Mouse (Mus musculus) left cerebral cortex, postnatal 10 days (tissue): ENCODE results near the gene Clic1. TPM values are rescaled to one million over a fixed set of nuclear protein-coding genes. Genes with fewer than 3 reads are reported as not detected.
"Not testable (repeated sequence)": the region's sequence is repeated elsewhere in the genome, so short reads cannot be mapped to it uniquely, and the experiment has no call there.

Source experiments
- DNase-seq, 2 experiments: peaks; one replicate each; pipeline ENCODE4 v3.0.0; 2021 to 2022; ENCODE audit warnings: low spot score in 2 of 2, mixed read lengths in 1 of 2; ENCODE audit errors: extremely low spot score in 1 of 2
- intact Hi-C: fragments of 180-260 bp; cut with DNase I; formaldehyde crosslinking; loops from one replicate; pipeline ENCODE4 v1.15.1; 2025
- total RNA-seq, 2 experiments: library from RNA; stranded (reverse); gene quantifications; 2 replicates each; pipeline ENCODE4 v1.2.3; 2021

The Clic1 gene
- total RNA-seq: 10 to 100 TPM; 14.3 to 15.8 TPM

DNA sequence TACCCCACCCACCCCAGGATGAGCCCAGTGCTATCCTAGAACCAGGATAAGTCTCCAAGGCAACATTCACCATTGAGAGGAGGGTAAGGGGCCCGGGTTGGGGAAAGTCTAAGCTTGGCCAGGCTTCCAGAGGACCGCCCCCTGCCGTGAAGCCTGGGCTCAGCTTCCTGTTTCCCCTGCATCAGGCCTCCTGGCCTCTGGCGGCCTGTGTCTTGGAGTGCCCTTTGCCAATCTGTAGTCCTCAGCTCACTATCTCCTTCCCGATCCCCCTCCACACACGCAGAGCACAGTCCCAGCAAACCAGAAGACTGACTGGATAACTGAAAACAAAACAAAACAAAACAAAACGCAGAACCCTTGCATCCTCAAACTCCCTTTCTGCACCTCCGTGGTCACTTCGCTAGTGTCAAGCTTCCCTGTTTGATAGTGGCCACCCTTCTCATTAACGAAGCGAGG, at the start of gene Clic1:
Gene Clic1, plus strand, starts transcription at position 406 of the 456 bp plus-strand sequence.
- intact Hi-C loops: no loop called here
- DNase-seq: peak in 1 of 2 experiments; percentile 83

DNA sequence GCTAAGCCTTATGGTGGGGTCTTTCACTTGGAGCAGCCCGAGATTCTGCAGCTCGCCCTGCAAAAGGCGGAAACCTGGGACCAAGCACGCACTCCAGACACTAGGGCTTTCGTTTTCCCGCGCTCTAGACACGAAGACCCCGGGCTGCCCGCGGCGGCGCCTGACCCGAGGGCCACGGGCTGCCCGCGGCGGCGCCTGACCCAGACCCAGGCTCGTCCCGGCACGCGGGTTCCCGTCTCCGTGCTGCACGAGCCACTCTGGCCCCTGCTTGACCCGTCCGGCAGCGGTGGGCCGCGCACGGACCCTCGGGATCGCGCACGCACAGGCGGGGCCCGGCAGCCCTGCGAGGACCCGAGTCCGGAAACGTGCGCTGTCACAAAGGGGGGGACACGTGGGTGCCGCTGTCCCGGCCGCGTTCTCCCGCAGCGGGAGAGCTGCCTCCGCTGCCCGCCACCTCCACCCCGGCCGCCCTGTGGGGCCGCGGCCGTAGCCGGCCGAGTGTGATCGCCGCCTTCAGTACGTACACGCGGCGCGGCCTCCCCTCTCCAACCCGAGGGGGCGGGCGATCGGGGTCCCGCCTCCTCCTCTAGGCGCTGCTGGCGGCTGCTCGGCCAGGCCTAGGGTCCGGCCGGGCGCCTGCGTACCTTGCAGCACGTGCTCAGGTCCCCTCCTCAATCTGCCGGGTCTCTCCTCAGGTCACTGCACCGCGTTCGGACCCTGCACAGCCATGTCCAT, 48.9 kb upstream of the Clic1 start, which contains the start of gene Vars:
Gene Vars, plus strand, starts transcription at position 271 of the 735 bp plus-strand sequence.
- intact Hi-C loops: no loop called here
- peak; percentile 64 to 92 for DNase-seq

DNA sequence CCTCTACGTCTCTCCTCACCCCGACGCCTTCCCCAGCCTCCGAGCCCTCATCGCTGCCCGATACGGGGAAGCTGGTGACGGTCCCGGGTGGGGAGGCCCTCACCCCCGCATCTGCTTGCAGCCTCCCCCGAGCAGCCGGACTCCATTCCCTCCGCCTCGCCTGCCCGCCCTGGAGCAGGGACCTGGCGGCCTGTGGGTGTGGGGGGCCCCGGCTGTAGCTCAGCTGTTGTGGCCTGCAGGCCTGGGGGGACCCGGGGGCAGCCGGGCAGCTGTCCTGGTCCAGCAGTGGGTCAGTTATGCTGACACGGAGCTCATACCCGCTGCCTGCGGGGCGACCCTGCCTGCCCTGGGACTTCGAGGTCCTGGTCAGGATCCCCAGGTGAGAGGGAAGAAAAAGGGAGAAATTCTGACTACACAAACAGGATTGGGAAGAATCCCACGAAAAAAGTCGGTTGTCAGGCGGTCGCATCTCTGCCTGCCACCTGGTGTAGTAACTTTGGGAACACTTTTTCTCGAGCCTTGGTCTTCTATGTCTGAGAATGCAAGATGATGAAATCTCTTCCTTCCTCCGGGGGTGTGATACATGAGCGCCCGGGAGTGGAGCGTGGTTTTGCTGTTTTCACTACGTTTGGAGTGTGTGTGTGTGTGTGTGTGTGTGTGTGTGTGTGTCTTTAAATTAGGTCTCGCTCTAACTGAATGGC, 48.2 kb upstream of the Clic1 start:
- intact Hi-C loops: no loop called here
- DNase-seq: peak in 1 of 2 experiments; percentile 59

DNA sequence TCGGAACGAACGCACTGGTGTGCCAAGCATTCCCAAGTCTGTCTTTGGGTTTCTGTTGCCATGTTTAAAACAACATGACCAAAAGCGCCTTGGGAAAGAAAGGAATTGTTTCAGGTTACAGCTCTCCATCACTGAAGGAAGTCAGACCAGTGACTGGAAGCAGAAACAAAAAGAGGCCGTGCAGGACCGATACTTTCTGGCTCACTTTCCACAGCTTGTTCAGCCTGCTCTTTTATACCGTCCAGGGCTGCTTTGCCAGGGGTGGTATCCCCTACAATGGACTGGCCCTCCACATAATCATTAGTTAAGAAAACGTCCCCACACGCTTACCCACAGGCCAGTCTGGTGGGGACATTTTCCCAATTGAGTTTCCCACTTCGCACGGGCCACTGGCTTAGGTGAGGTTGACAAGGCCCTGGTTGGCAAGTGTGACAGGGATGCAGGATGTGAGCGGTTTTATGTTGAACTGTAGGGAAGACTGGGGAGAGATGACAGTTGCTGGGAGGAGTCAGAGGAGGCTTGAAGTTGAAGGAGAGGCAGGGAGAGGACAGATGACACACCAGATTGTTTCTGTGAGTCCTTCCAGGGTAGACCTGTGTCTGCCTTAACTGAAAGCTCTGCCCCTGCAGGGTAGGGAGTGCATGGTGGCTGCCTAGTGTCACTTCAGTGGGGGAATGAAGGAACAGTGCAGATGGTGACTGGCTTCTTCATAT, 47.5 kb upstream of the Clic1 start:
- peak in 1 of 2 experiments; percentile 15 for DNase-seq
- intact Hi-C loops: no loop called here

DNA sequence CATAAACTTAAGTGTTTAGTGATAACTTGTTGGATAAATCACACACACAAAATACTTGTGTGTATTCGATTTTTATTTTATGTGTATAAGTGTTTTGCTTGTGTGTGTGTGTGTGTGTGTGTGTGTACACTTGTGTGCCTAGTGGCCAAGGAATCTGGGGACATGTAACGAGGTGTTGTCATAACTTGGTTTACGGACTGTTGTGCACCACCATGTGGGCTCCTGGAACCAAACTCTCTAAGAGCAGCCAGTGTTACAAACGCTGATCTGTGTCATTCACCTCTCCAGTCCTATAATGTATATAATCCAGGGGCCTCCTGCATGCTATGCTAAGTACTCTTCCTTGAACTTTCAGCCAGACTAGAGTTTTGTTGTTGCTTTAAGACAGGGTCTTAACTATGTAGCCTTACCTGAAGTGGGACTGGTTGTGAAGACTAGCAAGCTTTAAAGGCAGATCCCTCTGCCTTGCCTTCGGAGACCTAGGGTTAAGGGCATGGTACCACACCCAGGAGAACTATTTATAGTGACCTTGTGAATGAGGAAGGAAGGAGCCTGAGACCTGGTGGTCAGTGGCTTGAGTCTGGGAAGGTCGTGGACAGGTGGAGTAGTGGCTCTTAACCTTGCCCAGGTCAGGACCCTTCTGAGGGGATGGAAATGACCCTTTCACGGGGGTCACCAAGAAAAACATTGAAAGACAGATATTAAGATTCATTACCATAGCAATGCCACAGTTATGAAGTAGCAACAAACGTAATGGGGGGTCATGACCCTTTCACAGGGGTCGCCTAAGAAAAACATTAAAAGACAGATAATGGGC, 46.5 kb upstream of the Clic1 start:
- intact Hi-C loops: no loop called here
- DNase-seq: peak in 1 of 2 experiments; percentile 15

DNA sequence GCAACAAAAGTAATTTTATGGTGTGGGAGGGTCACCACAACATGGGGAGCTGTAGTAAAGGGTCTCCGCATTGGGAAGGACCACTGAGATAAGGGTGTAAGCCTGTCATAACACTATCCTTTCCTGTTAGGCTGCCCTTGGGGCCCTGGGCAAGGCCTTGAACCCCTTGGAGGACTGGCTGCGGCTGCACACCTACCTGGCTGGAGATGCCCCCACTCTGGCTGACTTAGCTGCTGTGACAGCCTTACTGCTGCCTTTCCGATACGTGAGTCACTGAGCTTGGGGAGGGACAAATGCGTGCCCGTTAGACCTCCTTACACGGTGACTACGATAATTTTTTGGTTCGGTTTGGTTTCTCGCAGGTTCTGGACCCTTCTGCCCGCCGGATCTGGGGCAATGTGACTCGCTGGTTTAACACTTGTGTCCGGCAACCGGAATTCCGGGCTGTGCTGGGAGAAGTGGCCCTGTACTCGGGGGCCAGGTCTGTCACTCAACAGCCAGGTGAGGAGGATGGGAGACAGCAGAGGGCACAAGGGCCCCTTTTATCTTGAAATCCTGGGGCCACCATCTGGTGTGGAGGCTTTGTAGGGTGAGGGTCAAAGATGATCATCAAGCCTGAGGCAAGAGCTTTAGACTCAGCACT, 45.6 kb upstream of the Clic1 start:
- intact Hi-C loops: no loop called here
- DNase-seq: peak in 1 of 2 experiments; percentile 28

DNA sequence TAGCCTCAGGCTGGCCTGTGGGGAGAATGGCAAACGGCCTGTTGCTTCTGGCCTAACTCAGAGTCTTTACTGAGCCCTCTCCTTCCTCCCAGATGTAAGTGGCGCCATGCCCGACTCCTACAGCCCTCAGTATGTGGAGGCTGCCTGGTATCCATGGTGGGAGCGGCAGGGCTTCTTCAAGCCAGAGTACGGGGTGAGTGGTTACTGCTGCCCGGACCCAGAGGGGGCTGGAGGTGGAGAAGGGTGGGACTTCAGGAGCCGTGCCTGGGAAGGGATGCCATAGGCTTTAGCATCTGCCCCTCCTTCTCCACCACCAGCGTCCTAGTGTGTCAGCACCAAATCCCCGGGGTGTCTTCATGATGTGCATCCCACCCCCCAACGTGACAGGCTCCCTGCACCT, 44.6 kb upstream of the Clic1 start:
- intact Hi-C loops: no loop called here
- DNase-seq: no peak

DNA sequence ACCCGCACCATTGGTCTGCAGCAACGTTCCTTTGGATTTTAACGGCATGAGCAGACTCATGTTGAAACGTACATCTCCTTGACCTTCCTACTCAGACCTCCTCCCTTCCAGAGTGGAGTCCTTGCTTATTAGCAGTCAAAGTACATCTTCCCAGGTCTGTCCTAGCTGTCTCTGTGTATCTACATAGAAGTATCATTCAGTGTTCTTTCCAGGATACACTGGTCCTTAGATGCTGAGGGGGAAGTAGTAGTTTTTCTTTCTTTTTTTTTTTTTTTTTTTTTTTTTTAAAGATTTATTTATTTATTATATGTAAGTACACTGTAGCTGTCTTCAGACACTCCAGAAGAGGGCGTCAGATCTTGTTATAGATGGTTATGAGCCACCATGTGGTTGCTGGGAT, 43.9 kb upstream of the Clic1 start:
- DNase-seq, intact Hi-C loops: not testable (repeated sequence)

DNA sequence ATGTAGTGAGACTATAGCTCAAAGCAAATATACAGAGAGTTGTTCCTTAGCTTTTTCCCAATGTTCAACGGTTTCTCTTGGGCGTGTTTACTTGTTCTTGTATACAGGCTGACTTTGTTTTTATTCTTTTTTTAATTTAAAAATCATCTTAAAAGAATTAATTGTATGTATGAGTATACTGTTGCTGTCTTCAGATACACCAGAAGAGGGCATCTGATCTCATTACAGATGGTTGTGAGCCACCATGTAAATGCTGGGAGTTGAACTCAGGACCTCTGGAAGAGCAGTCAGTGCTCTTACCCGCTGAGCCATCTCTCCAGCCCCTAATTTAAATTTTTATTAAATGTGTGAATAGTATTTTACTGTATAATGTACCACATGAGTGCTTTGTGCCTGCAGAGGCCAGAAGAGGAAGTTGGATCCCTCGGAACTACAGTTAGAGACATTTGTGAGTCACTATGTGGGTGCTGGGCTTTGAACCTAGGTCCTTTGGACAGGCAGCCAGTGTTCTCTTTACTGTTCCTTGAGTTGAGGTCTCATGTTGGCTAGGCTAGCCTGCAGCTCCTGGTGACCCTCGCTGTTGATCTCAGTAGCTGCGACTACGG, 42.3 kb upstream of the Clic1 start:
- DNase-seq: no peak
- intact Hi-C loops: no loop called here

DNA sequence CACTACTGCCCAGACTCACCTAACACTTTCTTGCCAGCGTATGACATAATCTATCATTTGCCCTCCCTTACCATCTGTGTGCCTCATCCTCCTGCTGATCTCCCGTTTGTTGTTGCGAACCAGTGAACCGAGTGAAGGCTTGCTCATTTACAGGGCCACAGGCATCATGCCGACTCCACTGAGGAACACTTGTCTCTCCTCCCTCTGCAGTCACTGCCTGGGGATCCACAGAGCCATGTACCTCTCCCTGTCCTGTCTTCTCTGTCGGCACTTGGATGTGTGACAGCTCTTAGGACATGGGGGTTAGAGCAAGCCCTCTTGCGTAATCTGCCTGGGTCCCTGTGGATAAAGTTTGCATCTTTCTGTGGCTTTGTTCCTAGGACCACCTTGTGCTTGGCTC, 40.2 kb upstream of the Clic1 start:
- DNase-seq: no peak
- intact Hi-C loops: no loop called here

DNA sequence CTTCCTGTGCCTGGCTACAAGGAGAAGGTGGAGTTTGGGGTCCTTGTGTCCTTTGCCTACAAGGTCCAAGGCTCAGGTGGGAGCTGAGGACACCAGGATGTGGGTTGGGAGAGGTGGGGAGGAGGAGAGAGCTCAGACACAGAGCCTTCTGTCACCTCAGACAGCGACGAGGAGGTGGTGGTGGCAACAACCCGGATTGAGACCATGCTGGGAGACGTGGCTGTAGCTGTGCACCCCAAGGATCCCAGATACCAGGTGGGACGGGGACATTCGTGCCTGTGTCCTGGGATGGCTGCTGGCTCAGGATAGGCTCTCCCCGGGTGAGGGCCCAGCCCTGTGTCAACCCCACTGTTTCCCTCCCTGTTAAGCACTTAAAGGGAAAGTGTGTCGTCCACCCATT, 38.3 kb upstream of the Clic1 start:
- intact Hi-C loops: no loop called here
- peak in 1 of 2 experiments; percentile 16 for DNase-seq

DNA sequence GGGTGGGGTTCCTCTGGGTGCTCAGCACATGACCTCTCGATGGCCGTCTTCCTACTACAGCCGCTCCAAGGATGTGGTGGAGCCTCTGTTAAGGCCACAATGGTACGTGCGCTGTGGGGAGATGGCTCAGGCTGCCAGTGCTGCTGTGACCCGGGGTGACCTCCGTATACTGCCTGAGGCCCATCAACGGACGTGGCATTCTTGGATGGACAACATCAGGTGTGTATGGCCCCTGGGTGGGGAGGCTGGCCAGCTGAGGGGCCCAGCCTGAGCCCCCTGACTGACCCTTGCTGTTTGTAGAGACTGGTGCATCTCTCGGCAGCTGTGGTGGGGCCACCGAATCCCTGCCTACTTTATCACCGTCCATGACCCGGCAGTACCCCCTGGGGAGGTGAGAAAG, 37.3 kb upstream of the Clic1 start:
- peak in 1 of 2 experiments; percentile 18 for DNase-seq
- intact Hi-C loops: no loop called here

DNA sequence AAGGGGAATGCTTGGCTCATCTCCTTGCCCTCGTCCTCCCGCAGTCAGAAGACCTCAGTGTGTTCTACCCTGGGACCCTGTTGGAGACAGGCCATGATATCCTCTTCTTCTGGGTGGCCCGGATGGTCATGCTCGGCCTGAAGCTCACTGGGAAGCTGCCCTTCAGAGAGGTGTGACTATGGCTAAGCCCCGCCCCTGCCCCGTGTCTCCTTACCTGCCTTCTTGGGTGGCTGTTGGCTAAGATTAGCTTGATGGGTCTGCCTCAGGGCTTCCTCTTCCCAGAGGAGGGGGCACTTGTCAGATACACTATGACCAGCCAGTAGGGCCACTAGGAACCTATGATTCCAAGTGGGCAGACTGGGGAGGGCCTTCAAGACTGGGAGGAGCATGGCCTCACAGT, 36.5 kb upstream of the Clic1 start:
- intact Hi-C loops: no loop called here
- DNase-seq: no peak

DNA sequence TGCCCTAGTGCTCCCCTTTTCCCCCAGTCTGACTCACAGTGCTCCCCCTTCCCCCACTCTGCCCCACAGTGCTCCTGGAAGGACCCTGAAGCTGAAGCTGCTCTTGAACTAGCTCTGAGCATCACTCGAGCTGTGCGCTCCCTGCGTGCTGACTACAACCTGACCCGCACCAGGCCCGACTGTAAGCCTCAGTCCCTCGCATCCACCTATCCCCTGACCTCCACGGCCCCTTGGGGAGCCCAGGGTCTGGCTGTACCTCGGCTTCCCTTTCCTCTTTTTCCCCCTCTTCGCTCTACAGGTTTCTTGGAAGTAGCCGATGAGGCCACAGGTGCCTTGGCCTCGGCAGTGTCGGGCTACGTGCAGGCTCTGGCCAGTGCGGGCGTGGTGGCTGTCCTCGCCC, 34.5 kb upstream of the Clic1 start:
- DNase-seq: no peak
- intact Hi-C loops: loop anchor here (5.0 kb wide), 2 partner anchors 82 to 102 kb away; partner anchors contain the start of gene Ly6g5b

DNA sequence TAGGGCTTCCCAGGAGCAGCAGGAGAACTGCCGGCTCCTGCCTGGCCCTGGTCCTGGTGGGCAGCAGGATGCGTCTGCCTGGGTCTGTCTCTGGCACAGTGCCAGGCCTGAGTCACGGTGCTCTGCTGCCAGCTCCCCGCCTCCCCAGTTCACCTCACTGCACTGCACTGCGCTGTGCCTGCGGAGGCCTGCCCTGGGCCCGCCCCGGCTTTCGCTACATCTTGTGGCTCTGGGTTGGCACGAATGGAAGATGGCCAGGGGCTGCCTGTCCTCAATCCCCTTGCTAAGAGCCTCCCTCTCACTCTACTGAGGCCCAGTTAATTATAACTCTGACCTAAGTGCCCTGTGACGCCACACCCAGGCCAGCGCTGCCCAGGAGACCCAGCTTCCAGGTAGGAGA, 33.4 kb upstream of the Clic1 start, which contains the start of gene Vwa7:
Gene Vwa7, plus strand, starts transcription at position 204 of the 400 bp plus-strand sequence.
- intact Hi-C loops: loop anchor here (5.0 kb wide), 2 partner anchors 81 to 101 kb away; partner anchors contain the start of gene Ly6g5b
- peak in 1 of 2 experiments; percentile 62 for DNase-seq

DNA sequence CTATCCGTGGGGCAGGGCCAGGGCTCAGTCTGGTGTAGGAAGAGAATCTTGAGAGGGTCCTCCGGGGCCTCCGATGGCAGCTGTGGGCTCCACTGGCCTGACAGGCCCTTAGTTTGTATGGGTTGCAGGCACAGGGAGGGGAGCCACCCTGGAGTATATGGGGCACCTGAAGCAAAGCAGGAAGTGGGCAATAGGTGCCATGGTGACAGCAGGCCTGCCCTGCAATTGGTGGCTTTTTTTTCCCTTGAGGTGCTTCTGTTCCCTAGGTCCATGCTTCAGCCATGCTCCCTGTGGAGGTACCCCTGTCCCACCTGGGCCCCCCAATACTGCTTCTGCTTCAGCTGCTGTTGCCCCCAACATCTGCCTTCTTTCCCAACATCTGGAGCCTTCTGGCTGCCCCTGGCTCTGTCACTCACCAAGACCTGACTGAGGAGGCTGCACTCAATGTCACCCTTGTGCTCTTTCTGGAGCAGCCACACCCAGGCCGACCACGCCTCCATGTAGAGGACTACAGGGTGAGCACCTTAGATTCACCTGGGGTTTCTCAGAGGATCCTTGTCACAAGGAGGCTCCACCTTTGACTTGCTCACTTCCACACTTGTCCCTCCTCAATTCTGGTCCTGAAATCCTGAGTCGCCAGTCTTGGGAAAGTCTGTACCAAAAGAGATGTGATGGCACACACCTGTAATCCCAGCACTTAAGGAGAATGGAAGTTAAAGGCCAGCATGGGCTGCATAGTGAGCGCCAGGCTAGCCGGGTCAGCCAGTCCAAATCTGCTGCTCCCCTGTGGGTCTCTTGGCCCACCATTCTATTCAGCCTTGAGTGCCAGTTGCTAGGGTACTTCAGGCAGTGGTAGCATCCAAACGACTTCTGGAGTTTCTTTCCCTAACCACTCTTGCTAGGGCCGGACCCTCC, 32.7 kb upstream of the Clic1 start:
- no peak for DNase-seq
- intact Hi-C loops: loop anchor here (5.0 kb wide), 2 partner anchors 80 to 100 kb away; partner anchors contain the start of gene Ly6g5b

DNA sequence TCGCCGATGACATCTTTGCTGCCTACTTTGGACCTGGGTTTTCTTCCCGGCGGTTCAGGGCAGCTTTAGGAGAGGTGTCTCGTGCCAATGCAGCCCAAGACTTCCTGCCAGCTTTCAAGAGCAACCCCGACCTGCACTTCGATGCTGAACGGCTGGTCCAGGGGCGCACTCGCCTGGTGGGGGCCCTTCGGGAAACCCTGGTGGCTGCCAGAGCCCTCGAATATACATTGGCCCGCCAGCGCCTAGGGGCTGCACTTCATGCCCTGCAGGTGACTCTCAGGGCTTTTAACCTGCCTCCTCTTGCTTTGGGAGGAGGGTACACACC, 32.1 kb upstream of the Clic1 start:
- no peak for DNase-seq
- intact Hi-C loops: loop anchor here (5.0 kb wide), 2 partner anchors 80 to 100 kb away; partner anchors contain the start of gene Ly6g5b
